Mouse (Mus musculus) left cerebral cortex, postnatal 4 days (tissue): ENCODE measurements around the gene Lce1b. TPM values are rescaled to one million over a fixed set of nuclear protein-coding genes. Genes with fewer than 3 reads are reported as not detected.
"Not testable (repeated sequence)": the region's sequence is repeated elsewhere in the genome, so short reads cannot be mapped to it uniquely, and the experiment has no call there.

Source experiments
- DNase-seq: peaks from one replicate; pipeline ENCODE4 v3.0.0-alpha.2; 2022
- intact Hi-C: fragments of 180-260 bp; cut with DNase I; formaldehyde crosslinking; loops from one replicate; pipeline ENCODE4 v1.15.1; 2025
- total RNA-seq, 2 experiments: library from RNA; stranded (reverse); gene quantifications; 2 replicates each; pipeline ENCODE4 v1.2.3; 2021

Gene Lce1b
- not detected for total RNA-seq

DNA sequence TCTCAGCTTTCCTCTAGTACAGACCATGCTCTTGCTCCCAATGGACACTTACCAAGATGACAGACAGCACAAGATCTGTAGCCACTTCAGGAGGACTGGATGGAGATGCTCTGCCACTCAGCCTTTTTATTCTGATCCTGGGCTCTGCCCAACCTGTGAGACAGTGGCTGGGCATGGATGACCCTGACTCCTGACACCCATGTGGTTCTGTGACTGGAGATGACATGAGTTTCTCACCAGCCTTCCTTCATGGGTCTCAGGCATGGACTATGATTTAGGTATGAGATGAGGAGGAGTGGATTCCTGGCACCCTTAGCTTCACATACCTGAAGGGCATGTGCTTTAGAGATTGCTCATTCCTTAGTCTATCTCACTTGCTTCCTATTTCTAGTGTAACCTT is at the start of gene Lce1b:
TSS of gene Lce1b (minus strand) at position 101 of the 400 bp plus-strand sequence.
- intact Hi-C loops = no loop called here
- DNase-seq = no peak

- DNase-seq = no peak
- intact Hi-C loops = no loop called here
These were observed 37.9 kb upstream of the Lce1b start for GRCm38 (mm10) chr3:92694613-92695012.

DNA sequence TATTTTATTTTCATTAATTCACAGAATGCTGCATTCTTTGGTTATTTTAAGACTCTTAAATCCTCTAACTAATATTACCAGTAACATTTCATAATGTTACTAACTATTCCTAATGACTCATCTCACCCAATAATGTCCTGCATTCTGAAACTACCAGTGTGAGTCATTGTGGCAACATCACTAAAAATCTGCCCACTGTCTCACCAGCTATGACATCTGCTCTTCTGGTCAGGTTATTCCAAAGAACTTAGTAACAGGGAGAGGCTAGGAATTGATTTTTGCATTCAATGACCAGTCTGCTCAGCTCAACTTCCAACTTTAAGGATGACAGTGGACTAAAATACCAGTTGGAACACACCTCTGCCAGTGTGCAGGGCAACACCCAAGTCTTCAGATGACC is 35.0 kb upstream of the Lce1b start:
- no peak for DNase-seq
- intact Hi-C loops = no loop called here

DNA sequence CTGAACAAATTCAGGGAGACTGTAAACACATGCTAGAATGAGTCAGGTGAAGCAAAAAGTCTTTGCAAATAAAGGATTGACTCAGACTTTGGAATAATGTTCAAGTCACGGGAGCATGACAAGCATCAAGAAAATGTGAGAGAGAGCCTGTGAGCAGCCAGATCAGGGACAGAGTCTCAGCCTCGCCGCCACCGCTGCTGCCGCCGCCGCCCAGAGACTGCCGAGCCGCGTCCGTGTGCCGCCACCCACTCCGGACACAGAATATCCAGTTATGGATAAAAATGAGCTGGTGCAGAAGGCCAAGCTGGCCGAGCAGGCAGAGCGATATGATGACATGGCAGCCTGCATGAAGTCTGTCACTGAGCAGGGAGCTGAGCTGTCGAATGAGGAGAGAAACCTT is 32.4 kb upstream of the Lce1b start:
- peak; percentile 7 for DNase-seq
- intact Hi-C loops = not testable (repeated sequence)

DNA sequence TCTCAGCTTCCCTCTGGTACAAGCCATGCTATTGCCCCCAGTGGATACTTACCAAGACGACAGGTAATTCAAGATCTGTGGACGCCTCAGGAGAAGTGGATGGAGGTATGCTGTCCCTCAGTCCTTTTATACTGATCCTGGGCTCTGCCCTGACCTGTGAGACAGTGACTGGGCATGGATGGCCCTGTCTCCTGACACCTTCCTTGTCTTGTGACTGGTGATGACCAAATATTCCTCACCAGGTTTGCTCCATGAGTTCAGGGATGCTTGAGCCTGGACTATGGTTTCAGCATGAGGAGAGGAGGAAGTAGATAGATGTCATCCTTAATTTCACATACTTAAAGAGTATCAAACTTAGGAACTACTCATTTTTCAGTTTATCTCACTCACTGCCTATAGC is 30.4 kb upstream of the Lce1b start, which contains the start of gene Lce1d:
TSS of gene Lce1d (minus strand) at position 101 of the 400 bp plus-strand sequence.
- no peak for DNase-seq
- intact Hi-C loops = no loop called here

DNA sequence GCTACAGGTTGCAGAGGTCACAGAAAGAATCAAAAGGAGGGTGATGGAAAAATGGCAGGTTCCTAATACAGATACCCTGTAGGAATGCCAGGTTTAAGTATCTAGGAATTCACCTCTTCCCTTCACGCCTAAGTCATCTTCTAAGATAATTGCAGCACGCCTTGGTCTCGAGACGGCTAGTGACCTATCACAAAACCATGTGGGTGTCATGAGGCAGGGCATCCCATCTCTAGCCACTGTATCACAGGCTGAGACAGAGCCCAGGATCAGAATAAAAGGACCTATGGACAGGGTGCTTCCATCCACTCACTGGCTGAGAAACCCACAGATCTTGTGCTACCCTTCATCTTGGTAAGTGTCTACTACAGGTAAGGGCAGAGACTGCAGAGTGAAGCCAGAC is 22.2 kb upstream of the Lce1b start, which contains the start of gene Lce1c:
TSS of gene Lce1c (plus strand) at position 301 of the 400 bp plus-strand sequence.
- intact Hi-C loops = no loop called here
- no peak for DNase-seq

- intact Hi-C loops = no loop called here
- DNase-seq = no peak
These were observed 13.5 kb upstream of the Lce1b start, which contains the start of gene Lce1a2 for GRCm38 (mm10) chr3:92670215-92670614. TSS of gene Lce1a2 (minus strand) at chr3:92670315.

- DNase-seq = no peak
- intact Hi-C loops = no loop called here
These were observed 8.5 kb downstream of the Lce1b start, which contains the start of gene Lce1a1 for GRCm38 (mm10) chr3:92648207-92648606. TSS of gene Lce1a1 (minus strand) at chr3:92648307.

- no peak for DNase-seq
These were observed 16.9 kb downstream of the Lce1b start for GRCm38 (mm10) chr3:92639854-92640253.

GRCm38 (mm10) chr3:92638653-92638991 is 18.1 kb downstream of the Lce1b start:
- intact Hi-C loops = no loop called here

More at GRCm38 (mm10) chr3:92639854-92640253, 16.9 kb downstream of the Lce1b start:
- intact Hi-C loops = no loop called here

GRCm38 (mm10) chr3:92637745-92638652 is 18.7 kb downstream of the Lce1b start:
- intact Hi-C loops = no loop called here
- DNase-seq = no peak

More at GRCm38 (mm10) chr3:92638653-92638991, 18.1 kb downstream of the Lce1b start:
- no peak for DNase-seq

DNA sequence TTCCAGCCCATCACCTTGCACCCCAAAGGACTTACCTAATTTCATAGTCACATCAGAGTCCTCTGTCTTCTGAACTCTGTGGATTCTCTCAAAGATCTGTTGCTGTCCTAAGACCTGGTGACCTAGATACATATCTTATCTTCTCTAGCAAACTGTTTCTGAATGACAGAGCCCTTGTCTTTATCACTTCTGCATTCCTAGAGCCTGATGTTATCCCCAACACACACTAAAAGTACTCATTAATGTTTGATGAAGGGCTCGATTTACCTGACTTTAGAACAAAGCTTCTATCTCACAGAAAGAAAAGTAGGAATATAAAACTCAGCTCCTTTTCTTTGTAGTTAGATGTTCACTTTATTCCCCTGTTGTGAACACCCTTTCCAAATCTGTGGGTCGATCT is 35.2 kb downstream of the Lce1b start, which contains the start of gene Lce6a:
TSS of gene Lce6a (minus strand) at position 101 of the 400 bp plus-strand sequence.
- DNase-seq = no peak
- intact Hi-C loops = no loop called here

GRCm38 (mm10) chr3:92609804-92610203 is 46.9 kb downstream of the Lce1b start:
- intact Hi-C loops = no loop called here
- no peak for DNase-seq

DNA sequence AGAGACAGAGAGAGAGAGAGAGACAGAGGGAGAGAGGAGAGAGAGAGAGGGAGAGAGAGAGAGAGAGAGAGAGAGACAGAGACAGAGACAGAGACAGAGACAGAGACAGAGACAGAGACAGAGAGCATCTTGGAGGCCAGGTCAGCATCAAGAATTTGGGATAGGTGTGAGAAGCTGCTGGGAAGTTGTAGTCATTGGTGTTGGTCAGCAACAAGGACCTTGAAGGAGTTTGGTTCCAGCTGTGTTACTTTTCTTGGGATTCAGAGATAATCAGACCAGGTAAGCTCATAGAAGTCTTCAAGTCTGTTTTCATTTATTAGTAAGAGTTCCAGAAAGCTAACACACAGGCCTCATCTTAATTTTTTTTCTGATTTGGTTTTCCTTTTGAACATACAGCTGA is 49.3 kb downstream of the Lce1b start, which contains the start of gene 2210017I01Rik:
TSS of gene 2210017I01Rik (minus strand) at position 101 of the 400 bp plus-strand sequence.
- no peak for DNase-seq
- intact Hi-C loops = no loop called here

Other genes starting within 250 kb of the Lce1b start
- gene Sprr2i, start 248.9 kb downstream of the Lce1b start, total RNA-seq = not detected
- gene Sprr2j-ps, start 238.8 kb downstream of the Lce1b start, total RNA-seq = not detected
- 1 to 10 TPM; 2.9 to 3.4 TPM for gene Gm9774, start 227.5 kb downstream of the Lce1b start, total RNA-seq
- not detected for gene Sprr2k, start 224.3 kb downstream of the Lce1b start, total RNA-seq
- not detected for gene Sprr1b, start 218.1 kb downstream of the Lce1b start, total RNA-seq
- gene Sprr3, start 198.2 kb downstream of the Lce1b start, total RNA-seq = not detected
- gene Sprr1a, start 171.0 kb downstream of the Lce1b start, total RNA-seq = not detected
- not detected for gene Sprr4, start 156.4 kb downstream of the Lce1b start, total RNA-seq
- not detected for gene 2310046K23Rik, start 122.4 kb downstream of the Lce1b start, total RNA-seq
- gene Ivl, start 83.2 kb downstream of the Lce1b start, total RNA-seq = not detected
- gene Smcp, start 67.9 kb downstream of the Lce1b start, total RNA-seq = not detected
- not detected for gene 2210017I01Rik, start 49.4 kb downstream of the Lce1b start, total RNA-seq
- gene Lce6a, start 35.3 kb downstream of the Lce1b start, total RNA-seq = not detected
- not detected for gene Lce1a1, start 8.6 kb downstream of the Lce1b start, total RNA-seq
- gene Lce1a2, start 13.4 kb upstream of the Lce1b start, total RNA-seq = not detected
- not detected for gene Lce1c, start 22.3 kb upstream of the Lce1b start, total RNA-seq
- gene Lce1d, start 30.3 kb upstream of the Lce1b start, total RNA-seq = not detected
- gene Lce1e, start 52.1 kb upstream of the Lce1b start, total RNA-seq = not detected
- not detected for gene Lce1f, start 63.4 kb upstream of the Lce1b start, total RNA-seq
- gene Gm38119, start 82.2 kb upstream of the Lce1b start, total RNA-seq = not detected
- not detected for gene Lce1g, start 95.4 kb upstream of the Lce1b start, total RNA-seq
- not detected for gene Lce1h, start 108.1 kb upstream of the Lce1b start, total RNA-seq
- not detected for gene Lce1i, start 122.0 kb upstream of the Lce1b start, total RNA-seq
- gene Lce1j, start 133.6 kb upstream of the Lce1b start, total RNA-seq = not detected
- gene Lce1k, start 151.0 kb upstream of the Lce1b start, total RNA-seq = not detected
- gene Kprp, start 170.3 kb upstream of the Lce1b start, total RNA-seq = not detected
- not detected for gene Lce1l, start 194.4 kb upstream of the Lce1b start, total RNA-seq
- not detected for gene 2310050C09Rik, start 213.3 kb upstream of the Lce1b start, total RNA-seq